Mouse (Mus musculus): ENCODE data around the gene Ints7.

The Ints7 gene

GRCm38 (mm10) chr1:191628457-191629169 is 53.2 kb downstream of the Ints7 start:
- peak; percentile 82 to 90 for DNase-seq (ENCODE audit: inconsistent age in 2 of 2, low spot score in 1 of 2)

DNA sequence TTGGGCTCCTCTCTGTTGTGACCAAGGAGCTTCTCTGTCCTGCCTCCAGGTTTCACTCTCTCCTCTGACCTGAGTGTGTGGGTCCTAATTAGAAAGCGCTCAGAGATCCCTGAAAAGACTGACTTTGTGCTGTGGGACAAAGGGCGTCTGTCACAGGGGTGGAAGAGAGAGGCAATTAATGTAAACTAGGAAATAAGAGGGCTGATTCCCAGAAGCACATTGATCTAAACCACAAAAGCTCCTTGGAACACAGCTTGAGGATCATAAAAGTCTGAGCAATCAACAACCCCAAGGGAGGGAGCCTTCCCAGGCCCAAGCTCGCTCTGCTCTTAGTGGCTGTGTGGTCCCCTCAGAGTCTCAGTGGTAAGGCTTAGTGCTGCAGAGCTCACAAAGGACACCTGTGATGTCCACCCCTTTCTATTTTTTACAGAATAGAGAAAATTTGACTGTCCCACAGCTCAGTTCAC is 53.8 kb downstream of the Ints7 start:
- DNase-seq (ENCODE audit: inconsistent age in 2 of 2, low spot score in 1 of 2), result no peak

DNA sequence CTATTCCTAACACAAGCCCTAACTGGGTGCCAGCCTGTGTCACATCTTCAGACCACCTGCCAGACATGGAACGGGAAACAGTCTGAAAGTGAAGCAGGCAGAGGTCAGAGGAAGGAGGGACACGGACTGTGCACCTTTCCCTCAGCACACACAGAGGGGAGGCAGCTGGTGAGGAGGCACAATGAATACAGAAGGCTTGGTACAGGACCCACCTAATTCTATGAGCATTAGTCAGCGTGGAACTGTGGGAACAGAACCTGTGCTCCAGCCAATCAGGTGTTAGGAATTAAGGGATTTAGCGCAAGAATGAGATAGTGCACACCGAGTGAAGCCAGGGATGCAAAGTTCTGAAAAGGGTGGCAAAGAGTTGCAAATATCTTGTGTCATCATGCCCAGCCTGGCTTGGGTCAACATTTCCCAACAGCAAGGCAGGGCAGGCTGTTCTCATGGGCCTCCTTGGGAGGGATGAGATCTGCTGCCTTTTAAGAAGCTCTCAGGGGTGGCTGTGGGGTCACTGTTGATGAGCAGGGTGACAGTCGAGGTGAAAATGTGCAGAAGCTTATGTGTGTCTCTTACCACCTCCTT is 57.2 kb downstream of the Ints7 start:
- DNase-seq (ENCODE audit: inconsistent age in 2 of 2, low spot score in 1 of 2), result no peak

- no peak for DNase-seq (ENCODE audit: inconsistent age in 2 of 2, low spot score in 1 of 2)
These were observed 58.7 kb downstream of the Ints7 start for GRCm38 (mm10) chr1:191634116-191634515.

- DNase-seq (ENCODE audit: inconsistent age in 2 of 2, low spot score in 1 of 2), result no peak
These were observed 63.0 kb downstream of the Ints7 start for GRCm38 (mm10) chr1:191638404-191638803.

DNA sequence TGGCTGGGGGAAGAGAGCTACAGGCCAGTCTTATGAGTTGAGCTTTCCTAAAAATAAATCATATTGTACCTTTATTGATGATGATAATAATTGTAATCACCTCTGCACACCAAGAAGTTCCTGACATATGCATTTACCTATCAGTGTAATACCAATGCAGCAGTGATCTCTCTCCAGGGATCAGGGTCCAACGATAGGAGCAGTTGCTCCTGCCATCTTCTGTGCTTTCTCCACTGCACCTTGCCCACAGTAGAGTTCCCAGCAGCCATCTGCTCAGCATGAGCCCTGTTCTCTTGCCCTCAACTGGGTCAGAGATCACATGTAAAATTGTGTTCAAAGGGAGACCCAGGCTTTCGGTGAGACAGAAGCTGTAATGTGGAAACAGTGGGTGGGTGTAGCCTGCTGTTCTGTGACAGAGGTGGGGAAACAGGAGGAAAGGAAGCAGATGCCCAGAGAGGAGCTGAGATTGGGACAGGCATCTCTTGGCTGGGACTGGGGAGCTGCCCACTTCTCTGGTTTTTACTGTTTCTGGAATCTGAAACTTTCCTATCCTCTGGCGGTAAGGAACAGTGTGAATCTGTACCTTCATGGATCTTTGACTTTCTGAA is 63.9 kb downstream of the Ints7 start:
- no peak for DNase-seq (ENCODE audit: inconsistent age in 2 of 2, low spot score in 1 of 2)

- DNase-seq (ENCODE audit: inconsistent age in 2 of 2, low spot score in 1 of 2), result no peak
These were observed 64.7 kb downstream of the Ints7 start for GRCm38 (mm10) chr1:191640146-191640545.

DNA sequence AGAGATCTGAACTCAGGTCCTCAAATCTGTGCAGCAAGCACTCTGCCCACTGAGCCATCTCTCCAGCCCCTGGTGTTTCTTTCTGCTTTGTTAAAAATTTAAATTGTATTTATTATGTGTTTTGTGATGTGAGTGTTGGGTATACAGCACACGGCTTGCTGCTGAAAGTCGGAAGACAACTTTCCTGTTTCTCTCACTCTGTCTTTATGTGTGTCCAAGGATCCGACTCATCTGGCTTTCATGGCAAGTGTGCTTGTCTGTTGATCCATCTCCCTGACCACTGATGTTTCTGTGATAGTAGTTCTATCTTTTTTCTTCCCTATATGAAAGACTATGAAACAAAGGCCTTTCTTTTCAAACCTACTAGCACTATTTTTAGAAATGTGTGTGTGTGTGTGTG is 65.4 kb downstream of the Ints7 start:
- no peak for DNase-seq (ENCODE audit: inconsistent age in 2 of 2, low spot score in 1 of 2)

DNA sequence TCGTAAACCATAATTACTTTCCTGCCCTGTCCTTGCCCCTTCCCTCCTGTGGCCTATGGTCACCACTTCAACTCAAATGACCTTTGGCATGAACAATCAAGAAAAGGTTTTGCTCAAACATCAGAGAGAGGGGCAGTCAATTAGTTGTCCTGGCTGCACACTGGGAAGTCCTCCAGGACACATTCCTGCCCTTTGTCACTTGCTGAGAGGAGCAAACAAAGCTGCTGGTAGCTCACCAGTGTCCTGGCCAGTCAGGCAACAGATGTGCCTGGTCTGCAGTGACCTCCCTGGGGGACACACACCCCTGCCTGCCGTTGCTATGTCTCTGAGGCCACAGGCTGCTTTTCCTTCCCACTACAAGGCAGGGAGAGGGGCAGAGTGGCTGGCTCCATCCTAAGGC is 66.0 kb downstream of the Ints7 start:
- DNase-seq (ENCODE audit: inconsistent age in 2 of 2, low spot score in 1 of 2), result peak in 1 of 2 experiments; percentile 49

GRCm38 (mm10) chr1:191642903-191643302 is 67.5 kb downstream of the Ints7 start:
- DNase-seq (ENCODE audit: inconsistent age in 2 of 2, low spot score in 1 of 2), result no peak

GRCm38 (mm10) chr1:191645921-191646320 is 70.5 kb downstream of the Ints7 start:
- DNase-seq (ENCODE audit: inconsistent age in 2 of 2, low spot score in 1 of 2), result no peak

DNA sequence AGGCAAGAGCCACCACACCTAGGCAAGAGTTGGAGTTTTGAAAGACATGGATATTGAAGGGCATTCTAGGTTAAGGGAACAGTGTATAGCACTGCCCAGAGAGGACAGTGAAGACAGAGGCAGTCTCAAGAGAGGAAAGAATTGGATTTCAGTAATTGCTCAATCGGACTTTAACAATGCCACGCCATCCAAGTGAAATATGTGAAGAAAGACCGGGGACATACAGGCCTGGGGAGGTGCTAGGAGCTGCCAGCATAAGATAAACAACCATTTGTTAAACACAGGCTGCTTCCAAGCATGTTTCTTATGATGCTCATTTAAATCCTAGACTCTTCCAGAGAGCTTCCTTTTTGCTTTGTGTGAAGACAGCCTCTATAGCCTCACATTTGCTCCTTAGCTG is 72.2 kb downstream of the Ints7 start:
- no peak for DNase-seq (ENCODE audit: inconsistent age in 2 of 2, low spot score in 1 of 2)

DNA sequence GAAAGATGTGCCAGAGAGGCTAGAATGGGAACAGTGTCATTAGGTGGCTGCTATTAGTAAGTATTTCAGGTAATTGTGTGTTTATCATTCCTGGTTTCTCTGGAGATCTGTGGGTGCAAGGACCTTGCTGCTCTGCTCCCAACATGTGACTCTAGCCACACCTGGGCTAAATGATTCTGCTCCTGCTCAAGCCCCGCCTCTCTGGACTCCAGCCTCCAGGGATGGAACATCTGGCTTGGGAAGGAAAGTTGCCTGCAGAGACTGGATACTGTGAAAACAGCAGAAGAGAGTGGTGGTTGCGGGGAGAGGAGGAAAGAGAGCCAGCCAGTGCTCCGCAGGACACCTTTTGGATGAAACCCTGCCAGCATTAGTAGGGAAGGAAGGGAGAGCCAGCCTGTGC is 84.0 kb downstream of the Ints7 start:
- no peak for DNase-seq (ENCODE audit: inconsistent age in 2 of 2, low spot score in 1 of 2)

- peak; percentile 51 to 90 for DNase-seq (ENCODE audit: inconsistent age in 2 of 2, low spot score in 1 of 2)
These were observed 85.8 kb downstream of the Ints7 start for GRCm38 (mm10) chr1:191661019-191661796.

GRCm38 (mm10) chr1:191662178-191662898 is 86.9 kb downstream of the Ints7 start:
- peak; percentile 77 to 84 for DNase-seq (ENCODE audit: inconsistent age in 2 of 2, low spot score in 1 of 2)

DNA sequence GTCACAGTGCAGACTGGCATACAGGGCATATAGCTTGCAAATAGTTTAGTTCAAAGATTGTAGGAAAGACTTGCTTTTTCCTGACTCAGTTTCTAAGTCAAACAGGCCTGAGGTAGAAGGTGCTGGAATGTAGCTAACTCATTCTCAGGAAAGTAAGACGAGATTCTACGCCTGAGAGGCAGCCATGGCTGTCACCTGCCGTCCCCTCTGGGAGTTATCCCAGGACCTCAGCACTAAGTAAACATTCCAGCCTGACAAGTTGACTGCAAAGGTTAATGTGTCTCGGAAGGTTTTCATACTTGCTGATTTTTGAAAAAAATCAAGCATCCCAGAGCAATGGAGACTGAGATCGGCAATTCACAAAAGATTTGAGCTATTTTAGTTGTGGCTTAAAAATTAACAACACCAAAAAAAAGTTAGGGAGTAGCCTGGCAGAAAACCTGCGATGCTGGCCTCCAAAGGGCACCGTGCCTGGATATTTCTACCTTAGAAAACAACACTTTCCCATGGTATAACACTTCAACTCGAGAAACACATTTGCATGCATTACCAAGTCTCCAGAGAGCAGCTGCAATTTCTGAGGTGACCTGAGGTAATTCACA is 87.6 kb downstream of the Ints7 start:
- no peak for DNase-seq (ENCODE audit: inconsistent age in 2 of 2, low spot score in 1 of 2)

GRCm38 (mm10) chr1:191663603-191664002 is 88.2 kb downstream of the Ints7 start:
- DNase-seq (ENCODE audit: inconsistent age in 2 of 2, low spot score in 1 of 2), result no peak

- no peak for DNase-seq (ENCODE audit: inconsistent age in 2 of 2, low spot score in 1 of 2)
These were observed 90.9 kb downstream of the Ints7 start for GRCm38 (mm10) chr1:191666351-191666750.

- DNase-seq (ENCODE audit: inconsistent age in 2 of 2, low spot score in 1 of 2), result no peak
These were observed 92.6 kb downstream of the Ints7 start for GRCm38 (mm10) chr1:191668030-191668429.

Measured in adrenal gland, adult (tissue).